Mouse (Mus musculus) olfactory bulb, adult 2 months (tissue): ENCODE data around the gene Rad51b.

Source experiments
- CTCF ChIP-seq: fragments of 200-500 bp; IDR thresholded peaks from 2 replicates; pipeline ENCODE4 v1.5.1; 2012; ENCODE audit warnings: low read depth, mild to moderate bottlenecking, low read length, moderate library complexity; ENCODE audit not compliant: insufficient read depth
- POLR2A ChIP-seq: fragments of 200-500 bp; IDR thresholded peaks from 2 replicates; pipeline ENCODE4 v1.6.1; 2012; ENCODE audit warnings: mild to moderate bottlenecking, low read depth, low read length, moderate library complexity; ENCODE audit not compliant: insufficient read depth

DNA sequence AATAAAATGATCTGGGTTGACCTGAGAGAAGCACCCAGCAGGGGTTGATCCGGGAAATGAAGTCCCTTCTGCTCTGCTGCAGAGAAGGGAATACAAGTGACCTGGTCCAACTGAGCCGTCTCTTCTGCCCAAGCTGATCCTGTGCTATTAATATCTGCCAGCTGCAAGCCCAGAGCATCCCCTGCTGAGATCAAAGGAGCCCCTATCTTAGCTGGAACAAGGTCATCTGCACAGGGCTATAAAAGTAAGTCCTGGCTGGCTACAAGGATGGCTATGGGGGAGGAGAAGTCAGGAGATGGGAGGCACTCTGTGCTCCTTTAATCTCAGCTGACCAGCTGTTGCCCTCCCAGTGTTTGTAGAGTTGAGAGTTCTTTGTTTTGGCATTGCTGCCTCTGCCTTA lies 364.2 kb downstream of the Rad51b start:
- TF ChIP-seq CTCF (no peak), POLR2A (no peak)
